Mouse (Mus musculus): Measurements from ENCODE around the gene Dlg1.

- TF ChIP-seq CTCF (IDR thresholded peaks at IDR 0.05; ENCODE audit: low read depth) (no peak), EP300 (IDR thresholded peaks at IDR 0.05; ENCODE audit: low read depth) (no peak)
Measured at GRCm38 (mm10) chr16:31653616-31654015, 9.6 kb upstream of the Dlg1 start.

Data from heart, postnatal 0 days (tissue).